Mouse (Mus musculus): ENCODE results near the gene Prr7. TPM values are rescaled to one million over a fixed set of nuclear protein-coding genes. Genes with fewer than 3 reads are reported as not detected.

Prr7 gene
- polyA plus RNA-seq, 1 experiment from 2014 or later, result 6.7 TPM

DNA sequence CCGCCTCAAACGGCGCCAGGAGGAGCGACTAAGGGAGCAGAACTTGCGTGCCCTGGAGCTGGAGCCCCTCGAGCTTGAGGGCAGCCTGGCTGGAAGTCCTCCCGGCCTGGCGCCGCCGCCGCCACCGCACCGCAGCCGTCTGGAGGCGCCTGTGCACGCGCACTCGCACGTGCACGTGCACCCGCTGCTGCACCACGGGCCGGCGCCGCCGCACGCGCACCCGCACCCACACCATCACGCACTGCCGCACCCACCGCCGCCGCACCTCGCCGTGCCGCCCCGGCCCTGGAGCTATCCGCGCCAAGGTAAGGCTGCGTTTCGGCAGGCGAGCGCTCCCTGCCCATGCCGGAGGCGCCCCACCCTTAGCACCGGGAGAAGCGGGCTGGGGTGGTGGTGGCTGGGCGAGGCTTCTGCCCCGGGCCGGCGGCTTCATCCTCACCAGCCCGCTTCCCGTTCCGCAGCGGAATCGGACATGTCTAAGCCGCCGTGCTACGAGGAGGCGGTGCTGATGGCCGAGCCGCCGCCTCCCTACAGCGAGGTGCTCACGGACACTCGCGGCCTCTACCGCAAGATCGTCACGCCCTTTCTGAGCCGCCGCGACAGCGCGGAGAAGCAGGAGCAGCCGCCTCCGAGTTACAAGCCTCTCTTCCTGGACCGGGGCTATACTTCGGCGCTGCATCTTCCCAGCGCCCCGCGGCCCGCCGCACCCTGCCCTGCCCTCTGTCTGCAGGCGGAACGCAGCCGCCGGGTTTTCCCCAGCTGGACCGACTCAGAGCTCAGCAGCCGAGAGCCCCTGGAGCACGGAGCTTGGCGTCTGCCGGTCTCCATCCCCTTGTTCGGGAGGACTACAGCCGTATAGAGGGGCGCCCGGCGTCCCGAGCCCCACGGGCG lies 8.3 kb downstream of the Prr7 start:
- H3K36me3 ChIP-seq (ENCODE audit: control insufficient read depth, insufficient read depth, low read length), result peaks cover 45% of the 10 kb centered on the region
- H3K4me3 ChIP-seq (ENCODE audit: low read depth, low read length), result peak overlapping the region; percentile 48
- ATAC-seq, result peak; percentile 54
- under 1% methylated on average over 91 of the region's 103 CpGs for WGBS
- no peaks in the 10 kb centered on the region for H3K27me3 ChIP-seq (replicated peaks; ENCODE audit: control insufficient read depth, insufficient read depth, low read length)
- H3K4me1 ChIP-seq (ENCODE audit: control insufficient read depth, insufficient read depth, low read length), result peaks cover 51% of the 10 kb centered on the region
- H3K4me2 ChIP-seq (ENCODE audit: low read length), result peak overlapping the region; percentile 100
- H3K9me3 ChIP-seq (replicated peaks; ENCODE audit: control insufficient read depth, low read length), result no peaks in the 10 kb centered on the region
- peak overlapping the region; percentile 87 for H3K9ac ChIP-seq (ENCODE audit: low read length)
- DNase-seq (ENCODE audit: low spot score), result peak; percentile 79
- H3K27ac ChIP-seq (ENCODE audit: low read depth, low read length), result peak overlapping the region; percentile 92

DNA sequence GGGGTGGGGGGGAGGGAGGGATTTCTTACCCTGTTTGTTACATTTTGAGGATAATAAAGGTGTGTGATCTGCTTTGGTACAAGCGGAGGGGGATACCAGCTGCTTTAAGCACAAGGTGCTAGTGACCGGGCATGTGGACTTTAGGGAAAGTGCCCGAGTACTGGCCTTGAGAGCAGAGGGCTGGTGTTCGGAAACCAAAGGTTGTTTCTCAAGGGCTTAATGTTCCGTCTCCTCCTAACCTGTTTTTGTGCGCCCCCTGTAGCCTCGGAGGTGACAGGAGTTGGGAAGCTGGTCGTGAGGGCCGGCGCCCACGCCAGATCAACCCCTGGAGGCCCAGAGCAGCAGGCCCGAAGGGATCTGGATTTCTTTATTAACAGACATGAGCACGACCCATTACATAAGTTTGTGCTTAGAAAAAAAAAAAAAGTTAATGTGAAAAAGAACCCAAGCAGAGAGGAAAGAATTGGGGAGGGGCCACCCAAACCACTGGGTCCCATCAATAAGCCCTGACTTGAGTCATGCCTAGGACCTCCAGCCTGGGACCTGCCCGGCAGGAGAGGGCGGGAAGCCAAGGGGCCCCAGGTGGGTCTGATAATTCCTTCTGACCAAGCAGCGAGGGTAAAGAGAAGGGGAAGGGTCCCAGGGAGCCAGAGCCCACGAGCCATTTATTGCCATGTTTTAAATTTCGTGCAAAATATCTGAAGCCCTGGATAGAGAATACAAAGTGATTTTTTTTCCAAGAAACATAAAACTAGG lies 9.2 kb downstream of the Prr7 start:
- peak overlapping the region; percentile 100 for H3K4me2 ChIP-seq (ENCODE audit: low read length)
- DNase-seq (ENCODE audit: low spot score) (peak; percentile 34), ATAC-seq (no peak)
- H3K27ac ChIP-seq (ENCODE audit: low read depth, low read length), result peak overlapping the region; percentile 92
- H3K9me3 ChIP-seq (replicated peaks; ENCODE audit: control insufficient read depth, low read length), result no peaks in the 10 kb centered on the region
- 21% methylated on average over 18 of the region's 18 CpGs for WGBS
- H3K4me3 ChIP-seq (ENCODE audit: low read depth, low read length), result peak overlapping the region; percentile 48
- peaks cover 53% of the 10 kb centered on the region for H3K36me3 ChIP-seq (ENCODE audit: control insufficient read depth, insufficient read depth, low read length)
- peaks cover 51% of the 10 kb centered on the region for H3K4me1 ChIP-seq (ENCODE audit: control insufficient read depth, insufficient read depth, low read length)
- H3K9ac ChIP-seq (ENCODE audit: low read length), result peak overlapping the region; percentile 87
- H3K27me3 ChIP-seq (replicated peaks; ENCODE audit: control insufficient read depth, insufficient read depth, low read length), result no peaks in the 10 kb centered on the region

DNA sequence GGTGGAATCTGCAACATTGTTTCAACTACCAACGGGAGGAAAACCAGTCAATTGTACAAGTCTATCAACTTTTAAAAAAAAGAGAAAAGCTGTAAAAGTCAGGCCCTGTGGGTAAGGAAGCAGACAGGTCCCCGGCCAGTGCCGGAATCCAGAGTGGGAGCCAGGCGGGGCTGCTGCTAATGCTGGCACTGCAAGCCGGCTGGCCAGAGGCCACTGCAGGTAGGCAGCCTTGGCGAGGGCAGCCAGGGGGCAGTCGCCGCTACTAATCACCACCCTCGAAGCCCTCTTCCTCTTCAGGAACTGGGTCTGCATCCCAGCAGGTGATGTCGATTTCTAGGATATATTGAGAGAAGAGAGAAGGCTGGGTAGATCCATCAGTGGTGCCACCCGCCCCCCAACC lies 9.9 kb downstream of the Prr7 start:
- Histone ChIP-seq H3K9me3 (replicated peaks; ENCODE audit: control insufficient read depth, low read length) (no peaks in the 10 kb centered on the region), H3K36me3 (ENCODE audit: control insufficient read depth, insufficient read depth, low read length) (peaks cover 61% of the 10 kb centered on the region), H3K27me3 (replicated peaks; ENCODE audit: control insufficient read depth, insufficient read depth, low read length) (no peaks in the 10 kb centered on the region), H3K4me3 (ENCODE audit: low read depth, low read length) (no peak overlapping the region), H3K9ac (ENCODE audit: low read length) (no peak overlapping the region), H3K27ac (ENCODE audit: low read depth, low read length) (peak overlapping the region; percentile 61; the same call in 1 of the 2 replicates), H3K4me2 (ENCODE audit: low read length) (0 out of 2 replicates have a peak overlapping the region, but pooled peaks have one; percentile 16), H3K4me1 (ENCODE audit: control insufficient read depth, insufficient read depth, low read length) (peaks cover 49% of the 10 kb centered on the region)
- ATAC-seq, result no peak
- 56% methylated on average over 11 of the region's 11 CpGs for WGBS
- no peak for DNase-seq (ENCODE audit: low spot score)

DNA sequence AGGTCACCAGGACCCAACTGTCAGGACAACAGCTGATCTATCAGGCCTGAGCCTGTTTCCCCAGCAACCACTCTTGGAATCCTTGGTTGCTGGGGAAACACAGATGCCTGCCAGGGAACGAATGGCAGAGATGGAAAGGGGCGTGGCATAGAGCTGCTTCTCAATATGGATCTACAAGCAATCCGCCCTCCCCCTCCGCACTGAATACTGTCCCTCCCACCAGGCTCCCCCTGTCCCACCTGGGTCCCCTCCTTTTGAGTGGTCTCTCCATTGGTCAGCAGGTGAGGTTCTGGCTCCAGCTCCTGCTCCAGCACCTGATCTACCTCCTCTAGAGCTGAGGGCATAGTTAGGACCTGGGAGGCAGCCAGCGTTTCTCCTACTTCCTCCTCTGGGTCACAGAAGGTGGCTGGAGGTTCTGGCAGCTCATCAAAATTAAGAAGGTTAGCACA lies 10.6 kb downstream of the Prr7 start:
- H3K9ac ChIP-seq (ENCODE audit: low read length), result no peak overlapping the region
- H3K27ac ChIP-seq (ENCODE audit: low read depth, low read length), result peak overlapping the region; percentile 61
- H3K4me1 ChIP-seq (ENCODE audit: control insufficient read depth, insufficient read depth, low read length), result peaks cover 42% of the 10 kb centered on the region
- WGBS, result 5% methylated on average over 5 of the region's 5 CpGs
- no peaks in the 10 kb centered on the region for H3K27me3 ChIP-seq (replicated peaks; ENCODE audit: control insufficient read depth, insufficient read depth, low read length)
- H3K4me3 ChIP-seq (ENCODE audit: low read depth, low read length), result no peak overlapping the region
- no peaks in the 10 kb centered on the region for H3K9me3 ChIP-seq (replicated peaks; ENCODE audit: control insufficient read depth, low read length)
- ATAC-seq, result peak; percentile 38; the same call in 1 of the 2 replicates
- DNase-seq (ENCODE audit: low spot score), result peak; percentile 97
- peaks cover 67% of the 10 kb centered on the region for H3K36me3 ChIP-seq (ENCODE audit: control insufficient read depth, insufficient read depth, low read length)
- H3K4me2 ChIP-seq (ENCODE audit: low read length), result peak overlapping the region; percentile 16

DNA sequence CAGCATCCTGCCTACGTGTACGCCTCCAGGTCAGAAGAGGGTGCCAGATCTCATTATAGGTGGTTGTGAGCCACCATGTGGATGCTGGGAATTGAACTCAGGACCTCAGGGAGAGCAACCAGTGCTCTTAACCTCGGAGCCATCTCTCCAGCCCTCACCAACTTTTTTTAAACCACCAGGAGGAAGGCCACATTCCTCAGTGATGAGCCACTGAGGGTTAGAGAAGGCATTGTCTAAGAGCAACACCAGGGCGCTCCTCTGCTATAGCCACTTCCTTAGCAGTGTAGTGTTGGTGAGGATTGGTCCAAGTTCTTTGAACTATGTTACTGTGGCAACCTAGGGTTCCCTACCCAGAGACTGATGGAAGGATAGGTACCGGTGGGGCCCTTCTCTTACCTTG lies 11.7 kb downstream of the Prr7 start:
- H3K4me3 ChIP-seq (ENCODE audit: low read depth, low read length), result no peak overlapping the region
- peaks cover 78% of the 10 kb centered on the region for H3K36me3 ChIP-seq (ENCODE audit: control insufficient read depth, insufficient read depth, low read length)
- no peak overlapping the region for H3K9ac ChIP-seq (ENCODE audit: low read length)
- no peak overlapping the region; the same call in 1 of the 2 replicates for H3K27ac ChIP-seq (ENCODE audit: low read depth, low read length)
- H3K9me3 ChIP-seq (replicated peaks; ENCODE audit: control insufficient read depth, low read length), result no peaks in the 10 kb centered on the region
- H3K27me3 ChIP-seq (replicated peaks; ENCODE audit: control insufficient read depth, insufficient read depth, low read length), result no peaks in the 10 kb centered on the region
- 95% methylated on average over 5 of the region's 5 CpGs for WGBS
- peaks cover 31% of the 10 kb centered on the region for H3K4me1 ChIP-seq (ENCODE audit: control insufficient read depth, insufficient read depth, low read length)
- no peak for DNase-seq (ENCODE audit: low spot score)
- no peak for ATAC-seq
- no peak overlapping the region for H3K4me2 ChIP-seq (ENCODE audit: low read length)

DNA sequence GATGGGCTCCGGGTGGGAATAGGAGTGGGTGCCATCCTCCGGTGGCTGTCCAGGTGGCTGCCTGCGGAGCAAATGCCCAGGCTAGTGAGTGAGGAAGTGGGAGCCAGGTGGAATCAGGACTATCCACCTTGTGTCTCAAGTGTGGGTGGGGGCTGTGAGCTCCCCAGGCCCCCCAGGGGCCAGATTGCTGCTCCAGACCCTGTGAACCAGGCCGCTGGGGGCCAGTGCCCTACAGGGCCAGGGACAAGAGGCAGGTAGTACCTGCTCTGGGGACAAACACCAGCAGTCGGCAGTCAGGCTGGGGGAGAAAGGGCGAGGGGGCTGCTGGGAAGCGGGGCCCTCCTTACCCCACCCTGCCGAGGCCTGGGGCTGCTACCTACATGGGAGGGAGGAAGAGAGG lies 12.2 kb downstream of the Prr7 start:
- H3K9me3 ChIP-seq (replicated peaks; ENCODE audit: control insufficient read depth, low read length), result no peaks in the 10 kb centered on the region
- ATAC-seq (no peak), DNase-seq (ENCODE audit: low spot score) (no peak)
- H3K4me3 ChIP-seq (ENCODE audit: low read depth, low read length), result no peak overlapping the region
- WGBS, result 97% methylated on average over 8 of the region's 8 CpGs
- peaks cover 84% of the 10 kb centered on the region for H3K36me3 ChIP-seq (ENCODE audit: control insufficient read depth, insufficient read depth, low read length)
- no peak overlapping the region for H3K9ac ChIP-seq (ENCODE audit: low read length)
- peak overlapping the region; percentile 21 for H3K27ac ChIP-seq (ENCODE audit: low read depth, low read length)
- peaks cover 26% of the 10 kb centered on the region for H3K4me1 ChIP-seq (ENCODE audit: control insufficient read depth, insufficient read depth, low read length)
- no peaks in the 10 kb centered on the region for H3K27me3 ChIP-seq (replicated peaks; ENCODE audit: control insufficient read depth, insufficient read depth, low read length)
- H3K4me2 ChIP-seq (ENCODE audit: low read length), result no peak overlapping the region

DNA sequence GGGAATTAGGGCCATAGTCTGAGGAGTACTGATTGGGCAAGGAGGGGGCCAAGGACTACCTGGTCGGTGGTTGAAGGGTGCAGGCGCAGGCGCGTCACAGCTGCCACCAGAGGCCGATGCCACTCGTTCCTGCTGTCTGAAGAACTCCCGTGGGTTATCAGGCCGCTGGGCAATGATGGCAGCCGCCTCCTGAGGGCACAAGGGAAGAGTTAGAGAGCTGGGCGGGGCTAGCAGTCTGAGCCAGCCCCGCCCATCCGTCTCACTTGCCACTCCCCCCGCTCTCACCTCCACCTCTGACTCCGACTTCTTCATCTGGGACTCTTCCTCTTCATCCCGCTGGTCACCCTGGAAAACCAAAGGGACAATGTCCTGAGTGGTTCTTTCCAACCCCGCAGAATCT lies 13.4 kb downstream of the Prr7 start:
- no peak overlapping the region for H3K4me3 ChIP-seq (ENCODE audit: low read depth, low read length)
- peaks cover 96% of the 10 kb centered on the region for H3K36me3 ChIP-seq (ENCODE audit: control insufficient read depth, insufficient read depth, low read length)
- no peak overlapping the region; the same call in 1 of the 2 replicates for H3K27ac ChIP-seq (ENCODE audit: low read depth, low read length)
- peaks cover 24% of the 10 kb centered on the region for H3K4me1 ChIP-seq (ENCODE audit: control insufficient read depth, insufficient read depth, low read length)
- H3K4me2 ChIP-seq (ENCODE audit: low read length), result no peak overlapping the region
- ATAC-seq (no peak), DNase-seq (ENCODE audit: low spot score) (no peak)
- H3K27me3 ChIP-seq (replicated peaks; ENCODE audit: control insufficient read depth, insufficient read depth, low read length), result no peaks in the 10 kb centered on the region
- no peaks in the 10 kb centered on the region for H3K9me3 ChIP-seq (replicated peaks; ENCODE audit: control insufficient read depth, low read length)
- WGBS, result 74% methylated on average over 16 of the region's 16 CpGs
- no peak overlapping the region for H3K9ac ChIP-seq (ENCODE audit: low read length)

DNA sequence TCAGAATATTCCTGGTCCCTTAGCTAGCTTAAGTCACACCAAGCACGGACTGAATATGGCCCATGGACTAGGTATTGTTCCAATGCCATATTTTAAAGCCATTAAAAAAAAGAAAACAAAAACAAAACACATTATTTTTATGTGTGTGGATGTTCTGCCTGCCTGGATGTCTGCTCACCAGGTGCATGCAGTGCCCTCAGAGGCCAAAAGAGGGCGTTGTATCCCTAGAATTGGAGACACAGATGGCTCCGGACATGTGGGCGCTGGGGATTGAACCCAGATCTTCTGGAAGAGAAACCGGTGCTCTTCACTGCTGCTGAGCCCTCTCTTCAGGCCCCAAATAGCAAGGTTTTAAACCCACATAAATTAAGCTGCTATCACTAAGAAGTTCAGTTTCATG lies 14.0 kb downstream of the Prr7 start:
- ATAC-seq (no peak), DNase-seq (ENCODE audit: low spot score) (peak; percentile 41)
- Histone ChIP-seq H3K9ac (ENCODE audit: low read length) (no peak overlapping the region), H3K9me3 (replicated peaks; ENCODE audit: control insufficient read depth, low read length) (no peaks in the 10 kb centered on the region), H3K36me3 (ENCODE audit: control insufficient read depth, insufficient read depth, low read length) (peaks cover 98% of the 10 kb centered on the region), H3K27me3 (replicated peaks; ENCODE audit: control insufficient read depth, insufficient read depth, low read length) (no peaks in the 10 kb centered on the region), H3K4me1 (ENCODE audit: control insufficient read depth, insufficient read depth, low read length) (peaks cover 22% of the 10 kb centered on the region), H3K4me2 (ENCODE audit: low read length) (no peak overlapping the region), H3K27ac (ENCODE audit: low read depth, low read length) (no peak overlapping the region), H3K4me3 (ENCODE audit: low read depth, low read length) (no peak overlapping the region)
- WGBS, result 54% methylated on average over 5 of the region's 5 CpGs

Data from forebrain, embryonic 14.5 days (tissue).